Mouse (Mus musculus) bone marrow, adult 2 months (tissue): ENCODE measurements around the gene Optn.

Source experiments
- CTCF ChIP-seq: fragments of 200-500 bp; IDR thresholded peaks from 2 replicates; pipeline ENCODE4 v1.5.1; 2011; ENCODE audit warnings: low read length, control low read depth; ENCODE audit not compliant: control insufficient read depth, insufficient read depth
- POLR2A ChIP-seq: fragments of 200-500 bp; IDR thresholded peaks from 2 replicates; pipeline ENCODE4 v1.6.1; 2011; ENCODE audit warnings: low read depth, mild to moderate bottlenecking, control low read depth, low read length, borderline replicate concordance; ENCODE audit not compliant: control insufficient read depth

GRCm38 (mm10) chr2:4995646-4996045 lies 68.2 kb downstream of the Optn start:
- TF ChIP-seq POLR2A: no peak
- TF ChIP-seq CTCF: no peak
